Mouse (Mus musculus): ENCODE measurements at regions not wholly inside any gene's neighbourhood (a gene's known extent, or its start where the extent isn't known, plus 50 kb on each side); places are given as distances from the start of the nearest gene placed in this dataset.

- no peak for DNase-seq
Measured at GRCm38 (mm10) chr10:9294620-9295019, 380.4 kb downstream of the Samd5 start.

- no peak for DNase-seq
Measured at GRCm38 (mm10) chr10:9291456-9292146, 383.4 kb downstream of the Samd5 start.

GRCm38 (mm10) chr10:9272940-9273339, 387.1 kb upstream of the Sash1 start:
- no peak for DNase-seq

- DNase-seq = peak; percentile 15 to 18
Measured at GRCm38 (mm10) chr10:9272243-9272642, 386.4 kb upstream of the Sash1 start.

GRCm38 (mm10) chr10:9265528-9265927, 379.7 kb upstream of the Sash1 start:
- no peak for DNase-seq

GRCm38 (mm10) chr10:9264309-9265000, 378.6 kb upstream of the Sash1 start:
- no peak for DNase-seq

- DNase-seq = no peak
Measured at GRCm38 (mm10) chr10:9258705-9259104, 372.8 kb upstream of the Sash1 start.

GRCm38 (mm10) chr10:9252941-9253217, 367.0 kb upstream of the Sash1 start:
- DNase-seq = no peak

GRCm38 (mm10) chr10:9252120-9252940, 366.5 kb upstream of the Sash1 start:
- no peak for DNase-seq

- no peak for DNase-seq
Measured at GRCm38 (mm10) chr10:9243281-9243618, 357.4 kb upstream of the Sash1 start.

- DNase-seq = no peak
Measured at GRCm38 (mm10) chr10:9242596-9243280, 356.9 kb upstream of the Sash1 start.

- DNase-seq = peak in 1 of 2 experiments; percentile 15
Measured at GRCm38 (mm10) chr10:9239956-9240355, 354.1 kb upstream of the Sash1 start.

- DNase-seq = peak in 1 of 2 experiments; percentile 6
Measured at GRCm38 (mm10) chr10:9231751-9232150, 345.9 kb upstream of the Sash1 start.

GRCm38 (mm10) chr10:9229116-9229515, 343.2 kb upstream of the Sash1 start:
- no peak for DNase-seq

- no peak for DNase-seq
Measured at GRCm38 (mm10) chr10:9227361-9227760, 341.5 kb upstream of the Sash1 start.

GRCm38 (mm10) chr10:9210646-9211045, 324.8 kb upstream of the Sash1 start:
- DNase-seq = no peak

- peak; percentile 66 to 78 for DNase-seq
Measured at GRCm38 (mm10) chr10:9204096-9204495, 318.2 kb upstream of the Sash1 start.

- no peak for DNase-seq
Measured at GRCm38 (mm10) chr10:9203323-9203722, 317.5 kb upstream of the Sash1 start.

GRCm38 (mm10) chr10:9202922-9203321, 317.1 kb upstream of the Sash1 start:
- no peak for DNase-seq

- DNase-seq = no peak
Measured at GRCm38 (mm10) chr10:9174997-9175396, 289.1 kb upstream of the Sash1 start.

GRCm38 (mm10) chr10:9173509-9173908, 287.6 kb upstream of the Sash1 start:
- DNase-seq = no peak

GRCm38 (mm10) chr10:9168725-9169124, 282.9 kb upstream of the Sash1 start:
- no peak for DNase-seq

GRCm38 (mm10) chr10:9166017-9166416, 280.1 kb upstream of the Sash1 start:
- DNase-seq = peak; percentile 13 to 19
